Mouse (Mus musculus) testis, adult 2 months (tissue): Measurements from ENCODE around the gene Stk26. TPM values are rescaled to one million over a fixed set of nuclear protein-coding genes. Genes with fewer than 3 reads are reported as not detected.

Experiments used
- H3K27ac ChIP-seq: fragments of 200-500 bp; 2 replicates; pipeline ENCODE4 v1.5.1; 2012; ENCODE audit warnings: low read depth, low read length; ENCODE audit not compliant: control insufficient read depth, insufficient read depth
- H3K27me3 ChIP-seq: fragments of 200-500 bp; 2 replicates; pipeline ENCODE4 v1.6.1; 2012; ENCODE audit warnings: mild to moderate bottlenecking, low read length, moderate library complexity; ENCODE audit not compliant: control insufficient read depth, insufficient read depth
- H3K36me3 ChIP-seq: fragments of 200-500 bp; 2 replicates; pipeline ENCODE4 v1.6.1; 2012; ENCODE audit warnings: mild to moderate bottlenecking, low read length; ENCODE audit not compliant: control insufficient read depth, insufficient read depth
- H3K4me1 ChIP-seq: fragments of 200-500 bp; 2 replicates; pipeline ENCODE4 v1.6.1; 2012; ENCODE audit warnings: low read length; ENCODE audit not compliant: control insufficient read depth, insufficient read depth
- H3K4me3 ChIP-seq: fragments of 200-500 bp; 2 replicates; pipeline ENCODE4 v1.5.1; 2012; ENCODE audit warnings: low read depth, mild to moderate bottlenecking, low read length, moderate library complexity, mixed read lengths; ENCODE audit not compliant: control insufficient read depth
- CTCF ChIP-seq: fragments of 200-500 bp; IDR thresholded peaks from 2 replicates; pipeline ENCODE4 v1.5.1; 2012; ENCODE audit warnings: low read depth, mild to moderate bottlenecking, inconsistent platforms, low read length, moderate library complexity; ENCODE audit not compliant: control insufficient read depth, insufficient read depth, insufficient replicate concordance
- POLR2A ChIP-seq: fragments of 200-500 bp; IDR thresholded peaks from 2 replicates; pipeline ENCODE4 v1.6.1; 2012; ENCODE audit warnings: low read depth, mild to moderate bottlenecking, inconsistent platforms, low read length, moderate library complexity; ENCODE audit not compliant: control insufficient read depth
- polyA plus RNA-seq: library from polyadenylated mRNA; depleted of rRNA; stranded (reverse); fragments of >200 nt; gene quantifications from 2 replicates; pipeline ENCODE4 v1.2.3, GENCODE M21; 2012

Gene Stk26
- polyA plus RNA-seq, 1 experiment = 3.0 TPM

DNA sequence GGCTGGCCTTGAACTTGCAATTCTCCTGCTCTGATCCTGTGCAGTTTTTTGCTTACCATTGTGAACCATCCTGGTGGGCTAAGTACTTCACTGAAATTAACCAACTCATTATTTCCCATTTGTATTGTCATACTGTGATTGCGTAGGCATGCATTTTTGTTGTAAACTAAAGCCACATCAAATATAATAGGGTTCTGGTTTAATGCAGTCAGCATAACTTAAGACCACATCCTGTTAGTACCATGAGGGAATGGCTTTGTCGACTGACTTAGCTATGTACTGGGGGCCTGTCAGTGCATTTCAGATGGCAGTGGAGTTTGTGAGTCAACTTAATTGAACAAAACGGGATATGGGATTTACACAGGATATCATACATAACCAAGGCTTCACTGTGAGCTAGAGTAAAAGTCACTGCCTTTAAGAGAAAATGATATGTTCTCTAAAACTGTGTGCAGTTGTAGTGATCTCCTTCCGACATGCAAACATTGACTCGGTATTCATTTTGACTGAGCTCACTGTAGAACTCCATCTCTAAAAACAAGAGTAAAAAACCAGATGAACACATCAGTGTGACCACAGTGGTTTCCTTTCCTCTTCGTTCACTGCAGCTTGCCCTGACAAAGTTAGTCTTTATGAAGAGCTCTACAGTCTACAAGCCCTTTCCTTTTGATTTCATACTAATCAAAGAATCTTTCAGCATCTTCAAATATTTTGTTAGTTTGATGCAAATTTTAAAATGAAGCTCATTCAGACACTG is 33.6 kb downstream of the Stk26 start:
- Histone ChIP-seq H3K36me3 (no peaks in the 10 kb centered on the region), H3K27me3 (no peaks in the 10 kb centered on the region)
- no peak for TF ChIP-seq POLR2A
- no peak for TF ChIP-seq CTCF

DNA sequence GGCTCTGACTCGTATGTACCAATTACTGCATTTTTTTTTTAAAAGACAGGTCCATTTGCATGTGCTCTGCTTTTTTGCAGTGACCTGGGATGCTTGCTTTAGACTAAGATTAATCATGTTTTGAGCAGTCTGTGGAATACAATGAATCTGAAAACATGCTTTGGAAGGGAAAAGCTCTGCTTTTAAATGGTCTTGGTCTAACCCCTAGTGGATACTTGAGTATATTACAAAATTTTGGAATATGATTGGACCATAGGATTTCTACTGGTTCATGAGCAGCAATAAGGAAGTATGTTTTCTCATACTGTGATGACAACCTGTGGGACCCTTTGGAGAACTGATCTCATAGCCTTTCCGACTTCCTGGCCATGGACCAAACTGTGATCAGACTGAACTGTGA is 47.2 kb downstream of the Stk26 start:
- Histone ChIP-seq H3K4me1 (no peaks in the 10 kb centered on the region), H3K27ac (no peak overlapping the region), H3K4me3 (no peak overlapping the region), H3K27me3 (no peaks in the 10 kb centered on the region), H3K36me3 (no peaks in the 10 kb centered on the region)
- TF ChIP-seq CTCF (no peak), POLR2A (no peak)

More for the DNA sequence above, 33.6 kb downstream of the Stk26 start:
- Histone ChIP-seq H3K4me1 (no peaks in the 10 kb centered on the region), H3K4me3 (no peak overlapping the region), H3K27ac (no peak overlapping the region)

DNA sequence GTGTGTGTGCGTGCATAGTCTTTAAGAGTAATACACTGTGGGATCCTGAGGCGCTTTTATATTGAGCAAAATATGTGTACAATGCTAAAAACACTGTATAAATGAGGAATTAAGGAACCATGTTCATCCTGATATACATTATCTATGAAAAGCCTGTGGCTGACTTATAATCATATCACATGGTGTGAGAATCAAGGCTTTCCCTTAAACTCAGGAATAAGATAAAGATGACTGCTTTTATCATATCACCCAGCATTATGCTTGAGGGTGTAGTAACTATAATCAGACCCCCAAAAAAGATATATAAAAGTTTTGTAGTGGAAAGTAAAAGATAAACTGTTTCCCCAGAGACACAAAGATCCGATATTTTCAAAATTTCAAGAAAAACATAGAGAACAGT is 62.6 kb downstream of the Stk26 start:
- Histone ChIP-seq H3K27me3 (no peaks in the 10 kb centered on the region), H3K27ac (no peak overlapping the region), H3K36me3 (no peaks in the 10 kb centered on the region), H3K4me3 (no peak overlapping the region), H3K4me1 (no peaks in the 10 kb centered on the region)
- TF ChIP-seq CTCF = no peak
- TF ChIP-seq POLR2A = no peak

DNA sequence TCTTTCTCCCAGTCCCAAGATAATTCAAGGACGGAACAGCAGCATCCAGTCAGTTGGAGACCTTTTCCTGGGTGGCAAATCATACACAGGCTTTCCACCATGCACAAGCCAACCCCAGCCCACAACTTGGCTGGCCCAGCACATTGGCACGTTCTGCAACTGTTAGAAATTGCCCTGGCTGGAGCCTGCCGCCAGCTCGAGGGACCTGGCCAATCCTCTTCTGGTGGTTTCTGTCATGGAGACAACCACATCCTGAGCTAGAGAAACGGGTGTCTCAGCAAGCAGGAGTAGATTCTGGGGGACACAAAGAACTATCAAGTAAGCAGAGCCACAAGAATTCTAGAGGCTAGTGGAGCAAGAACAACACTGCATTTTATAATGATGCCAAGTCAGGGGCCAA is 69.1 kb downstream of the Stk26 start:
- TF ChIP-seq POLR2A = no peak
- no peak for TF ChIP-seq CTCF
- Histone ChIP-seq H3K4me1 (no peaks in the 10 kb centered on the region), H3K27ac (no peak overlapping the region), H3K27me3 (no peaks in the 10 kb centered on the region), H3K4me3 (no peak overlapping the region), H3K36me3 (no peaks in the 10 kb centered on the region)

DNA sequence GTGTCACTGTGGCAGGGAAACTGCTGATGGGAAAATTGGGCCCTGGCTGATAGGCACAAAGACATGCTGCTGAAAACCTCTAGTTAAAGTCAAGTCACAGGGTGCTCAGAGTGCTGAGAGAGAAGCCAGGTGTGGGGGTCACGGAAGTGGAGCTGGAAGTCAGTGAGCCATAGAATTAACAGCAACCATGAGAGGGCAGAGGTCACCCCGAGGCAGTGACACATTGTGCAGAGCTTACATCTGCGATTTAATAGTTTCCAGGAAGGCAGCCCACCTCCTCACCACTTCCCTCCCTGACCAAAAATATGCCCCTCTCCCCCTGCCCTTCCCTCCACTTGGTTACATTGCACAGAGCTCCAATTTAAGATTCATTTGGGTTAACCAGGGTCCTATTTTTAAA is 76.5 kb downstream of the Stk26 start:
- no peaks in the 10 kb centered on the region for H3K27me3 ChIP-seq
- H3K36me3 ChIP-seq = no peaks in the 10 kb centered on the region
- H3K4me3 ChIP-seq = no peak overlapping the region
- no peaks in the 10 kb centered on the region for H3K4me1 ChIP-seq
- H3K27ac ChIP-seq = no peak overlapping the region
- TF ChIP-seq POLR2A = no peak

DNA sequence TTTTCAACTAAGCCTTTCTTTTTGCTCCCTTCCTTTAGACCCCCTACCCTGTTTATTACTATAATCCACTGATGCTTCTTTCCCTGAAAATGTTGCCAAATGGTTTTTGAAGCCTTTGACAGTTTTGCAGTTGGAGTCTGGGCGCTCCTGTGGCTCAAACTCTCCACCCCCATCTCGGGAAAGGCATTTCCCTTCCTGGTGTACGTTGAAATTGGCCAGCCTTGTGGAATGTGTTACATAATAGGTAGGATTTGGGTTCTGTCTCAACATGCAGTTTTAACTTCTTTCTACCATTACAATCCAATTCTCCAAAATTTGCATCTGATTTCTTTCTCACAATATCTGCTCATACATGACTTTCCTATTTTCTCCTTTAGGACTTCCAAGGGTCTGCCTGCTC is 77.9 kb downstream of the Stk26 start:
- no peak overlapping the region for H3K4me3 ChIP-seq
- H3K4me1 ChIP-seq = no peaks in the 10 kb centered on the region
- TF ChIP-seq POLR2A (no peak), CTCF (no peak)
- no peak overlapping the region for H3K27ac ChIP-seq
- no peaks in the 10 kb centered on the region for H3K27me3 ChIP-seq
- H3K36me3 ChIP-seq = no peaks in the 10 kb centered on the region

DNA sequence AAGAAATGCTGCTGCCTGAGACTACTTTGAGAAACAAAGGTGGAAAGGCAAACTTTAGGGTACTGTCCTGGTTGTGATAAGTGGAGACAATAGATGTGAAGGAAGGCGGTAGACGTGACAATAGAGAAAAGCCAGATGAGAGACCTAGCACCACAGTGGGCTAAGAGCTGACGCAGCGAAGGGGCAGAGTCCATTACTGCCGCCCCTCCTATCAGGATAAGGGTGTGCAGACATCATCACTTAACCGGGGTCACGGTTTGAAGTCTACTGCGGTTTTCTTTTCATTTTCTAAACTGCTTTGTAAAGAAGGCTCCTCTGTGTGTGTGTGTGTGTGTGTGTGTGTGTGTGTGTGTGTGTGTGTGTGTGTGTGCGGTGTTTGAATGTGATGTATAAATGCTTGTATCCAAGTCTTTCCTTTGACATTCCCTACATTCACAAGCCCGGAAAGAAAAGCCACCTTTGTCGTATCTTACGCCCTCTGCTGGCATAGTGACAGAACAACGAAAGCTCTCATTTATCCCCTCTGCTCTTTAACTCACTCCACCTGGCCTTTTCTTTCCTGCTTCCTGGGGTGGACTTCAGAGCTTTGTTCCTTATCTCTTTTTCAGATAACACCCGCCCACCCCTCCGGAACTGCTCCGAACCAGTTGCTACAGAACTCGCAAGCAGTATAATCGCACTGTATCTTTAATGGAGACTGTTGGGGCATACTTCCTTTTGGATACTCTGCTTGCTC is 84.0 kb downstream of the Stk26 start:
- TF ChIP-seq CTCF = no peak
- H3K36me3 ChIP-seq = no peaks in the 10 kb centered on the region
- no peaks in the 10 kb centered on the region for H3K27me3 ChIP-seq
- no peak overlapping the region; the same call in 1 of the 2 replicates for H3K4me3 ChIP-seq
- no peaks in the 10 kb centered on the region; the same call in none of the 2 replicates for H3K4me1 ChIP-seq
- no peak overlapping the region for H3K27ac ChIP-seq
